In genomic region chr2:68935721-68936294, GRCm38 (mm10) we compare ENCODE assay signal across 11 mouse cellular contexts.
A peak's percentile ranks its signal among the peaks of the same experiment; 100 is the strongest.
DNase-seq lines count a peak whose midpoint lies in the region; ATAC-seq and TF ChIP-seq lines count a peak whose summit lies in the region.
"Had no signal": no experiment of that assay in that cellular context is flagged by ENCODE, and none has a peak within 500 bp of the region (broad histone marks: within the 10 kb centered on the region; RNA-seq: fewer than 3 reads in every experiment).

No protein-coding gene starts in this region.

- DNase-seq in gastrocnemius, adult 2 months, result no peak
- no peak for DNase-seq in gastrocnemius, adult 18-20 months (ENCODE audit: low spot score)
- DNase-seq in lung, postnatal 14 days, result peak; percentile 7
- no peak for DNase-seq in lung, postnatal 36 days
- DNase-seq in liver, postnatal 0 days, result peak; percentile 61
- DNase-seq in cerebellum, adult 8-10 months, result no peak

- no peaks in the 10 kb centered on the region for H3K9me3 ChIP-seq in intestine, postnatal 0 days (ENCODE audit: control insufficient read depth)
- H3K9me3 ChIP-seq in liver, postnatal 0 days (ENCODE audit: low read length), result no peaks in the 10 kb centered on the region
- H3K9me3 ChIP-seq: hindbrain, embryonic 12.5 days; neural tube, embryonic 13.5 days had no signal

- H3K27ac ChIP-seq in gastrocnemius, adult 2 months, result peak overlapping the region; percentile 28; the same call in 1 of the 2 replicates
- H3K27ac ChIP-seq in intestine, postnatal 0 days (ENCODE audit: low read depth, low read length), result peak overlapping the region; percentile 65
- peak overlapping the region; percentile 89 for H3K27ac ChIP-seq in liver, postnatal 0 days (ENCODE audit: low read depth)
- H3K27ac ChIP-seq: hindbrain, embryonic 12.5 days; neural tube, embryonic 13.5 days had no signal

- TF ChIP-seq CTCF in gastrocnemius, adult 2 months (IDR thresholded peaks at IDR 0.05), result no peak
- TF ChIP-seq CTCF in intestine, postnatal 0 days (IDR thresholded peaks at IDR 0.05; ENCODE audit: low read depth), result no peak
- no peak for TF ChIP-seq CTCF in liver, postnatal 0 days (IDR thresholded peaks at IDR 0.05; ENCODE audit: low read depth)

- peak; percentile 74 for TF ChIP-seq EP300 in liver, postnatal 0 days (IDR thresholded peaks at IDR 0.05; ENCODE audit: low read depth)

- intact Hi-C loops in gastrocnemius, adult 2 months (cut with DNase I), result no loop called here

- H3K36me3 ChIP-seq in intestine, postnatal 0 days (ENCODE audit: control insufficient read depth, insufficient read depth), result peaks cover 3% of the 10 kb centered on the region; the same call in 1 of the 2 replicates
- peaks cover 4% of the 10 kb centered on the region; the same call in 1 of the 2 replicates for H3K36me3 ChIP-seq in liver, postnatal 0 days (replicated peaks; ENCODE audit: insufficient read depth, low read length)

- H3K27me3 ChIP-seq in intestine, postnatal 0 days (replicated peaks; ENCODE audit: control insufficient read depth, insufficient read depth, low read length), result no peaks in the 10 kb centered on the region
- no peaks in the 10 kb centered on the region for H3K27me3 ChIP-seq in liver, postnatal 0 days (ENCODE audit: insufficient read depth, low read length)
- H3K27me3 ChIP-seq: hindbrain, embryonic 12.5 days; megakaryocyte, embryonic 14.5 days; neural tube, embryonic 13.5 days had no signal

- peaks cover 19% of the 10 kb centered on the region for H3K4me1 ChIP-seq in intestine, postnatal 0 days (replicated peaks; ENCODE audit: control insufficient read depth, insufficient read depth, low read length)
- H3K4me1 ChIP-seq in liver, postnatal 0 days (ENCODE audit: insufficient read depth), result peaks cover 26% of the 10 kb centered on the region

- peak overlapping the region; percentile 33; the same call in 1 of the 2 replicates for H3K4me2 ChIP-seq in intestine, postnatal 0 days (replicated peaks; ENCODE audit: low read depth)
- no peak overlapping the region for H3K4me2 ChIP-seq in liver, postnatal 0 days (ENCODE audit: low read depth, low read length)
- H3K4me2 ChIP-seq: hindbrain, embryonic 12.5 days; neural tube, embryonic 13.5 days had no signal

- H3K4me3 ChIP-seq in gastrocnemius, adult 2 months, result no peak overlapping the region
- no peak overlapping the region for H3K4me3 ChIP-seq in intestine, postnatal 0 days (ENCODE audit: low read depth, low read length)
- no peak overlapping the region for H3K4me3 ChIP-seq in liver, postnatal 0 days (ENCODE audit: low read depth, low read length)
- H3K4me3 ChIP-seq: hindbrain, embryonic 12.5 days; megakaryocyte, embryonic 14.5 days; neural tube, embryonic 13.5 days had no signal

- no peak overlapping the region for H3K9ac ChIP-seq in intestine, postnatal 0 days (ENCODE audit: low read depth, low read length)
- no peak overlapping the region for H3K9ac ChIP-seq in liver, postnatal 0 days (replicated peaks)
- H3K9ac ChIP-seq: hindbrain, embryonic 12.5 days; neural tube, embryonic 13.5 days had no signal

- WGBS in intestine, postnatal 0 days, result 35% methylated on average over 2 of the region's 2 CpGs
- 38% methylated on average over 2 of the region's 2 CpGs for WGBS in liver, postnatal 0 days (ENCODE audit: insufficient replicate concordance)

- peak; percentile 62 for ATAC-seq in intestine, postnatal 0 days
- ATAC-seq in liver, postnatal 0 days, result peak; percentile 94
- no peak for ATAC-seq in megakaryocyte, adult 5-6 weeks (ENCODE audit: poor library complexity, severe bottlenecking)

Comparison
In these comparisons a context has a peak if more than half of its experiments do, and no peak if none do; other contexts are left out.
1. DNase-seq: peak in lung, postnatal 14 days (single experiment) and liver, postnatal 0 days (single experiment); none in gastrocnemius, adult 2 months (single experiment), gastrocnemius, adult 18-20 months (single experiment), lung, postnatal 36 days (single experiment) and cerebellum, adult 8-10 months (single experiment).
2. H3K27ac ChIP-seq: peak in every context shown above with its lines; median percentile 89 in liver, postnatal 0 days; 65 in intestine, postnatal 0 days; 28 in gastrocnemius, adult 2 months.